Mouse (Mus musculus) c-Kit-positive CD71-positive TER-119-positive erythroid progenitor cells, embryonic 14.5 days (primary cell): ENCODE measurements around the gene Ucn2.

ENCODE experiments used
- DNase-seq: peaks from one replicate; pipeline ENCODE4 v3.0.0-alpha.2; 2013; ENCODE audit warnings: low spot score

Gene Ucn2

GRCm38 (mm10) chr9:108992085-108992469 is 6.3 kb downstream of the Ucn2 start:
- DNase-seq: no peak

DNA sequence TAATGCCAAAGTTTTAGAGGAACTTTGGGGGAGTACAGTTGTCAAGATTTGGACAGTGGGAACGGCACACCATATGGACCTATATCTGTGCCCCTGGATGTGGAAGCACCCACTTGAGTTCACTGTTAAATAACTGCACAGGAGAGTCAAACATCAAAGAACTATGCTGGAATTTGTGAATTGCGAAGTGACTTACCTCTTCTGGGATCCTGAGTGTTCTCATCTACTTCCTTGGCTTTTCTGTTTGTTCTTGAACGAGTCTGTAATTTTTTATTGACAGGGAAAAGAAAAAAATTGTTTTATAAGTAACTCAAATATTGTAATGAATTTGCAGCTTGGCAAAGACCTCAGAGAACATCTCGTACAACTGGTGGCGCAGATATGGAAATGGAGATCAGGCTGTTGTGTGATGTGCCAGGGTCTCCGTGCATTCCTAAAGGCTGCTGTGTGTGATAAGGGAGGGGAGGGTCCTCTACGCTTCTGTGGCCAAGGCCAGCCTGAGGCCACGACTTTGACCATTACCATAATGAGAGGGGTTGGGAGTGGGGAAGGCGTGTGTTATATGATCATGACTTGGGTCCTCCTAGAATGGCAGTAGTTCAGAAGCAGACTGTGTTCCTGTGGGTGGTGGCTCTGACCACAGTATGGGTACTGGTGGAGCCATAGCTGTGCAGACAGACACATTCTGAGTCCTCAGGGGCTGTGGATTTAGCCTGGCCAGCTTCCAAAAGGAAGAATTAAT is 7.0 kb downstream of the Ucn2 start:
- no peak for DNase-seq

DNA sequence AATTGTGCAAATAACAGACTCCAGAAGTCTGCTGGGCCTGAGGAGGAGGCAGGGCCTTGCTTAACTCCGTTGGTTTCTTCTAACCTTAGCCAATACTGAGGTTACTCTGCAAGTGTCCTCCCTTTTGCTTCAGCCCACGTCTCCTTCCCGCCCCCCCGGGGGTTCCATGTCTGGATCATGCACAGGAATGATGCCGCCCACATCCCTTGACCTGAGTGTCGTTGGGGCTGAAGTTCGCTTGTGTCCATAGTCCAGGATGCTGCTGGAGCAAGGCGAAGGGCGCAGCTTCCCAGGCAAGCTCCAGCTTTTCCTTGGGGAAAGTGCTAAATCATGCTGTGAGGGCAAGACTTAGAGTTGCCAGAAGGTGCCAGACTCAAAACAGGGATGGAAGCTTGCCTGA is 10.6 kb downstream of the Ucn2 start:
- DNase-seq: no peak

GRCm38 (mm10) chr9:108998287-108999166 is 12.7 kb downstream of the Ucn2 start:
- no peak for DNase-seq

DNA sequence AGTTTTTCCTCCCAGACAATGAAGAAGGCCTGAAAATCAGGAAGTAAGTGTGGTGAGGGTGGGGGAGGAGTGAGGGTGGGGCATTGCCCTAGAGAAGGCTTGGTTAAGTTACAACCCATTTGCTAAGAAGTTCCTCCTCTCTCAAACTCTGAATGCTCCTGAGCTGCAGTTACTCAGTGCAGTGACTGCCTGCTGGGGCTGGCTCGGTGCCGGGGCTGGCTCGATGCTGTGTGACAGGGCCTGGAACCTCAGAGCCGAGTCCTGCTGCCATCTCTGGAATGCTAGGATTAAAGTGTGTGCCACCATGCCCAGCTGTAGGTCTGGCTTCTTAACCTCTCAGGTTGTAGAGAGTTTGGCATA is 13.3 kb downstream of the Ucn2 start:
- no peak for DNase-seq

- peak; percentile 67 for DNase-seq
Measured at GRCm38 (mm10) chr9:109000726-109001125, 14.9 kb downstream of the Ucn2 start.

- DNase-seq: peak; percentile 62
Measured at GRCm38 (mm10) chr9:109003201-109003600, 17.4 kb downstream of the Ucn2 start.

- no peak for DNase-seq
Measured at GRCm38 (mm10) chr9:109007025-109007780, 21.4 kb downstream of the Ucn2 start.

GRCm38 (mm10) chr9:109008081-109008480 is 22.3 kb downstream of the Ucn2 start:
- no peak for DNase-seq

DNA sequence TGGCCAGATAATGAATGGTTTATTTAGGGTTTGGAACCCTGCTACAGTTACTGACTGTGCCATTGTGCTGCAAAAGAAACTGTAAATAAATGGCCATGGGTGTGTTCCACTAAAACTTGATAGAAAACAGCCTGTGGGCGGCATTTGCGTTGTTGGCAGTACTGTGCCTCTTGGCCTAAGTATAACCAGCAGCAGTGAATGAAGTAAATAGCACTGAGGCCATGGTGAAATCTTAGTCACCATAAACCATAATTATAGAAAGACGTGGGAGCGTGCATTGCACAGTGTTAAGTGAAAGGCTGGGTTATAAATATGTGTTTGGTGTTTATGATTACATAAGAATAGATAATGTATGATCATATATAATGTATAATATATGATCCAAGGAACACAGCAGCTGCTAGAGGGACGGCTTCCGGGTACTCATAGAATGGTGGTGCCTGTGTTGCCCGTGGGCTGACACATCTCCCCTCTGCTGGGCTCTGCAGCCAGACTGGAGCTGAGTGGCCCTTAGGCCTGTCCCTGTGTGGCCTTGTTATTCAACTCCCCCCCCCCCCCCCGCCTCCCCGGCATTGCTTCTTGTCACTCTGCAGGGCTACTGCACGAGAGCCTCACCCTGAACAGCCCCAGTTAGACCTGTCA is 23.3 kb downstream of the Ucn2 start:
- no peak for DNase-seq

DNA sequence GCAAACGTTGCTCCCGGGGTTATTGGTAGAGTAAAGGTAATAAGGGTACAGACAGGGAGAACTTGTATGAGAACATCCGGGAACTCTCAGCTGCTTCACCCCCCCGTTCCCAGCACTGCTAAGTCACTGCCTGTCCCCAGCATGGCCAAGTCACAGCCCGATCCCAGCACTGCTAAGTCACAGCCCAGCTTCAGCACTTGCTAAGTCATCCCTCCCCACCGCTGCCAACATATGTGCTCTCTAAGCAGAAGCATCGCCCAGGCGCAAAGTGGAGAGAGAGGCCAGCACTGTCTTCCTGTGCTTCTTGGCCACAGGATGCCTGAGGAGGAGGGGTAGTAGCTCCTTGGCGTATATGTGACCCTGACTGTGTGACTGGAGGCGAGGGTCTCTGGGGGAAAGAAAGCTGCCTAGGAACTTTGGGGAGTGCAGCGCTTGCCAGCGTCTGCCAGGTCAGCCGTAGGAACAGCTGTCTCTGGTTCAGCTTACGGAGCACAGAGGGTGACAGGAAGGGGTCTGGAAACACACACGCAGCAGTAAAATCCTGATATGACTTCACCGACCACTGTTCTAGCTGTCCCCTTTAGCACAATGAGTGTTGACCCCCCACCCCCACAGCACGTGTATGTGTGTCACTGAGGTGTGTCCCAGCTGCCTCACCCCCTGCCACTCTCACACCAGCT is 24.0 kb downstream of the Ucn2 start:
- DNase-seq: no peak

DNA sequence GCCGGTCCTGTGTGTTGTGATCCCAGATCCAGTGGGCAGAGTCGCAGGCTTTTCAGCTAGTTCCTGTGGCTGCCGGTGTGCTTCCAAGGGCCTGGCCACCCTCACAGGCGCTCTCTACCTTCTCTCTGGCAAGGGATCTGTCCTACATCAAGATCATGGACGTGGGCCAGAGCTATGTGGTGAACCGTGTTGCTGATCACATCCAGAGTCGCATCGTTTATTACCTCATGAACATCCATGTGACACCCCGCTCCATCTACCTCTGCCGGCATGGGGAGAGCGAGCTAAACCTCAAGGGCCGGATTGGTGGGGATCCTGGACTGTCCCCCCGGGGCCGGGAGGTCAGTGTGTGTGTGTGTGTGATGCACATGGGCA is 24.5 kb downstream of the Ucn2 start:
- DNase-seq: no peak

- DNase-seq: no peak
Measured at GRCm38 (mm10) chr9:109015397-109015796, 29.6 kb downstream of the Ucn2 start.

DNA sequence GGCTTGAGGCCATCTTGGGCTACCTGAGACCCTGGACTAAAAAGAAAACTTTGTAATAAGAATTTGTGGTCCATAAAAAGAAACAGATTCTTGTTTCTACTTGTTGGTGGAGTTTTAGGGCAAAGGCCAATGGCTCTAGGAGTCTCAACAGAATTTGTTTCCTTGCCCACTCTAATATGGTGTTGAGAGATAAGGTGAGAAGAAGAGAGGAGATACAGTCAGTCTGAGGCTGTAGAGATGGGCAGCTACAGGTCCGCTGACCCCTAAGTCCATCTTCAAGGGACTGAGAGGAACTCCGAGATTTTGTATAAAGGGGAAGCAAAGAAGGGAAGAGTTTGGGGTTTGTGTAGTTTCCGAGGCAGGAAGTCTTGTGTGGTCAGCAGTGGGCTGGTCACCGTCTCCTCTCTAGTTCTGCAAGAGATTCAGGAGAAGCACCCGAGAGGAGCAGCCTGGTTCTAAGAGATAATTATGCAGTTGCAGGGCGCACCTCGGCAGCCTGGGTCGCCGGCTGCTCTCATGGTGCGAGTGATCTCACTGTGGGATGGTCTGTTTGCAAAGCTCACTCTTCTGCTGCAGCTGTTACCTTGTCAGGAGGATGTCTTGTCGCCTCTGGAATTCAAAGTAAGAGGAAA is 31.3 kb downstream of the Ucn2 start:
- peak; percentile 51 for DNase-seq

DNA sequence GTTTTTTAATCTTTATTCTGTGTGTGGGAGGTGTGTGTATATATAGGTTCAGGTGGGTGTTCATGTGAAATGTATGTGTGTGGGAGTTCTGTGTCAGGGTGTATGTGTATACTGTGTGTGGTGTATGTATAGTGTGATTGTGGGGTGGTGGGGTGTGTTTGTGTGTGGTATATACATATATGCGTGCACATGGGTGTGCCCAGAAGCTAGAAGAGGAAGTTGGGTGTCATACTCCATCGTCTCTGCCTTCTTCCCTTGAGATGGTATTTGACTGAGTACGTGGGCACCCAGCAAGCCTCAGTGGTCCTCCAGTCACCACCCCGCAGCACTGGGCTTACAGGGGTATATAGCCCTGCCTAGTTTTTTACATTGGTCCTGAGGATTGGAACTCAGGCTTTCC is 35.6 kb downstream of the Ucn2 start:
- no peak for DNase-seq

DNA sequence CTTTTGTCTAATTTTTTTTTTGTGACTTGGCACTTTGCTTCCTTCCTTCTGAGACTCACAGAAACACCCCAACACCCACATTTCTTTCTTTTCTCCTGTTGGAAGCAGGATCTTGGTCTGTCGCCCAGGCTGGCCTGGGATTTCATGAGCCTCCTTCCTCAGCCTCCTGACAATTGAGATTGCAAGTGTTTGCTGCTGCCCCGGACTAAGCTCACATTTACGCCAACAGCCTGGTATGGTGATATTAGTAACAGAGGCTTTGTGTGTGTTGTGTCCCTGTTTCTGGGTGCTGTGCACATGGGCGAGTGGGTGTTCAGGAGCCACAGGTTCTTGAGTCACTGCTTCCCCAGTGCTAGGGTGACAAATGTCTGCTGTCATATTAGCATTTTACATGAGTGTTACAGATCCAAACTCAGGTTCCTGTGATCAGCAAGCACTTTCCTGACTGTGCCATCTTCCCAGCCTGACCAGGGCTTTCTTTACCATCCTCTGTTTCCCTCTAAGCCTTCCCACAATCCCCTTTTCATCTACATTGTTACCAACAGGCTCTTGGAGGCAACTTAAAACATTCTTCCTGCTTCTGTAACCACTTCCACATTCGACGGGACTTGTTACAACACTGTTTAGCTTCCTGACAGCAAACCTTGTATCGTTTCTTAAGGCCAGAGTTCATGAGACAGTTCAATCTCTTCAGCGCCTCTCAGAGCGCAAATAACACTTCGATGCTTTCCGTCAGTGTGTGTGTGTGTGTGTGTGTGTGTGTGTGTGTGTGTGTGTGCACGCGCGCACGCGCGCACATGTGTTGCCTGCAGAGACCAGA is 37.3 kb downstream of the Ucn2 start:
- DNase-seq: no peak

GRCm38 (mm10) chr9:109027521-109027920 is 41.7 kb downstream of the Ucn2 start:
- DNase-seq: no peak

- DNase-seq: no peak
Measured at GRCm38 (mm10) chr9:109028421-109028820, 42.6 kb downstream of the Ucn2 start.

- no peak for DNase-seq
Measured at GRCm38 (mm10) chr9:109028919-109029318, 43.1 kb downstream of the Ucn2 start.

GRCm38 (mm10) chr9:109030312-109030711 is 44.5 kb downstream of the Ucn2 start:
- DNase-seq: no peak
